Mouse (Mus musculus): ENCODE data around the gene Emc8.

Emc8 gene

GRCm38 (mm10) chr8:120656322-120657052, 11.9 kb downstream of the Emc8 start:
- in situ Hi-C loops (cut with MboI, MseI), result loop anchor here (10.0 to 25.0 kb wide), 2 partner anchors 428 to 931 kb away; partner anchors contain the start of genes Fbxo31 (in 1 of the 2), Foxf1 (in 1 of the 2) and Map1lc3b (in 1 of the 2)

GRCm38 (mm10) chr8:120647532-120647931, 20.8 kb downstream of the Emc8 start, which contains the start of gene 1190005I06Rik:
Gene 1190005I06Rik (minus strand): TSS chr8:120647632.
- in situ Hi-C loops (cut with MboI, MseI), result loop anchor here in 1 of 2 experiments (25.0 kb wide), 1 partner anchor 440 kb away; the partner anchor contains the start of gene Foxf1

GRCm38 (mm10) chr8:120644663-120645062, 23.7 kb downstream of the Emc8 start:
- in situ Hi-C loops (cut with MboI, MseI), result loop anchor here in 1 of 2 experiments (25.0 kb wide), 1 partner anchor 443 kb away; the partner anchor contains the start of gene Foxf1

- in situ Hi-C loops (cut with MboI, MseI), result loop anchor here in 1 of 2 experiments (25.0 kb wide), 1 partner anchor 445 kb away; the partner anchor contains the start of gene Foxf1
Measured at GRCm38 (mm10) chr8:120642031-120642662, 26.2 kb downstream of the Emc8 start.

- in situ Hi-C loops (cut with MboI, MseI), result loop anchor here in 1 of 2 experiments (25.0 kb wide), 1 partner anchor 446 kb away; the partner anchor contains the start of gene Foxf1
Measured at GRCm38 (mm10) chr8:120641245-120641644, 27.1 kb downstream of the Emc8 start.

- in situ Hi-C loops (cut with MboI, MseI), result loop anchor here in 1 of 2 experiments (25.0 kb wide), 1 partner anchor 453 kb away; the partner anchor contains the start of gene Foxf1
Measured at GRCm38 (mm10) chr8:120634329-120634839, 34.0 kb downstream of the Emc8 start.

- in situ Hi-C loops (cut with MboI, MseI), result loop anchor here in 1 of 2 experiments (25.0 kb wide), 1 partner anchor 454 kb away; the partner anchor contains the start of gene Foxf1
Measured at GRCm38 (mm10) chr8:120633665-120634271, 34.6 kb downstream of the Emc8 start.

GRCm38 (mm10) chr8:120632969-120633664, 35.3 kb downstream of the Emc8 start:
- in situ Hi-C loops (cut with MboI, MseI), result loop anchor here in 1 of 2 experiments (25.0 kb wide), 1 partner anchor 454 kb away; the partner anchor contains the start of gene Foxf1

GRCm38 (mm10) chr8:120631441-120632375, 36.7 kb downstream of the Emc8 start:
- in situ Hi-C loops (cut with MboI, MseI), result loop anchor here in 1 of 2 experiments (25.0 kb wide), 1 partner anchor 456 kb away; the partner anchor contains the start of gene Foxf1

GRCm38 (mm10) chr8:120630848-120631247, 37.5 kb downstream of the Emc8 start:
- in situ Hi-C loops (cut with MboI, MseI), result loop anchor here in 1 of 2 experiments (25.0 kb wide), 1 partner anchor 456 kb away; the partner anchor contains the start of gene Foxf1

- in situ Hi-C loops (cut with MboI, MseI), result loop anchor here in 1 of 2 experiments (25.0 kb wide), 1 partner anchor 457 kb away; the partner anchor contains the start of gene Foxf1
Measured at GRCm38 (mm10) chr8:120630031-120630430, 38.3 kb downstream of the Emc8 start.

- in situ Hi-C loops (cut with MboI, MseI), result loop anchor here in 1 of 2 experiments (25.0 kb wide), 1 partner anchor 460 kb away; the partner anchor contains the start of gene Foxf1
Measured at GRCm38 (mm10) chr8:120627298-120627697, 41.1 kb downstream of the Emc8 start.

- in situ Hi-C loops (cut with MboI, MseI), result loop anchor here in 1 of 2 experiments (25.0 kb wide), 1 partner anchor 461 kb away; the partner anchor contains the start of gene Foxf1
Measured at GRCm38 (mm10) chr8:120626461-120626860, 41.9 kb downstream of the Emc8 start.

GRCm38 (mm10) chr8:120623608-120624007, 44.8 kb downstream of the Emc8 start:
- in situ Hi-C loops (cut with MboI, MseI), result no loop called here

- in situ Hi-C loops (cut with MboI, MseI), result no loop called here
Measured at GRCm38 (mm10) chr8:120622161-120622560, 46.2 kb downstream of the Emc8 start.

GRCm38 (mm10) chr8:120620441-120620840, 47.9 kb downstream of the Emc8 start:
- in situ Hi-C loops (cut with MboI, MseI), result no loop called here

GRCm38 (mm10) chr8:120619235-120620180, 48.9 kb downstream of the Emc8 start:
- in situ Hi-C loops (cut with MboI, MseI), result no loop called here

GRCm38 (mm10) chr8:120618110-120618509, 50.3 kb downstream of the Emc8 start:
- in situ Hi-C loops (cut with MboI, MseI), result no loop called here

Data from T-helper 17 cell (primary cell).